Mouse (Mus musculus) heart, adult 2 months (tissue): ENCODE measurements around the gene Faf1. TPM values are rescaled to one million over a fixed set of nuclear protein-coding genes. Genes with fewer than 3 reads are reported as not detected.

ENCODE experiments used
- DNase-seq, 2 experiments: peaks; one replicate each; pipeline ENCODE4 v3.0.0; 2021
- H3K27ac ChIP-seq: fragments of 200-600 bp; 2 replicates; pipeline ENCODE4 v1.8.1; 2022
- H3K27me3 ChIP-seq: fragments of 200-500 bp; 2 replicates; pipeline ENCODE4 v1.6.1; 2012; ENCODE audit warnings: mild to moderate bottlenecking, low read length, inconsistent platforms, mixed read lengths; ENCODE audit not compliant: control insufficient read depth, insufficient read depth
- H3K36me3 ChIP-seq: fragments of 200-500 bp; 2 replicates; pipeline ENCODE4 v1.6.1; 2012; ENCODE audit warnings: low read length, inconsistent platforms; ENCODE audit not compliant: control insufficient read depth, insufficient read depth
- H3K4me1 ChIP-seq: fragments of 200-500 bp; 2 replicates; pipeline ENCODE4 v1.6.1; 2011; ENCODE audit warnings: low read length; ENCODE audit not compliant: control insufficient read depth, insufficient read depth
- H3K4me3 ChIP-seq: fragments of 200-600 bp; 2 replicates; pipeline ENCODE4 v1.8.1; 2022
- H3K79me2 ChIP-seq: fragments of 200-500 bp; replicated peaks from 2 replicates; pipeline ENCODE4 v1.6.1; 2012; ENCODE audit warnings: mild to moderate bottlenecking, inconsistent platforms, low read length, moderate library complexity, mixed read lengths; ENCODE audit not compliant: control insufficient read depth, insufficient read depth
- H3K9ac ChIP-seq: fragments of 200-500 bp; 2 replicates; pipeline ENCODE4 v1.6.1; 2012; ENCODE audit warnings: low read depth, mild to moderate bottlenecking, control low read depth, inconsistent platforms, low read length, mixed read lengths
- CTCF ChIP-seq: fragments of 200-600 bp; IDR thresholded peaks from 2 replicates; pipeline ENCODE4 v1.8.1; 2022; ENCODE audit warnings: antibody characterized with exemption, mild to moderate bottlenecking, moderate library complexity
- EP300 ChIP-seq: fragments of 200-500 bp; IDR thresholded peaks from 2 replicates; pipeline ENCODE4 v1.6.1; 2011; ENCODE audit warnings: low read depth, low read length, control low read depth; ENCODE audit not compliant: insufficient read depth
- POLR2A ChIP-seq: fragments of 200-500 bp; IDR thresholded peaks from 2 replicates; pipeline ENCODE4 v1.6.1; 2011; ENCODE audit warnings: mild to moderate bottlenecking, low read depth, low read length, control low read depth; ENCODE audit not compliant: insufficient read depth
- WGBS: fragments of 180-500 bp; shearing (Covaris S2); methylation state at CpG from one replicate; pipeline ENCODE4 v1.1.7; 2018; 5-methylcytosine and 5-hydroxymethylcytosine counted together
- intact Hi-C: fragments of 180-260 bp; cut with DNase I; formaldehyde crosslinking; loops from one replicate; pipeline ENCODE4 v1.15.1; 2025
- polyA plus RNA-seq: library from polyadenylated mRNA; depleted of rRNA; stranded (reverse); fragments of >200 nt; gene quantifications from 2 replicates; pipeline ENCODE4 v1.2.3, GENCODE M21; 2012
- total RNA-seq, 2 experiments: library from RNA; stranded (reverse); gene quantifications; 2 replicates each; pipeline ENCODE4 v1.2.3; 2021

Gene Faf1
- total and polyA plus RNA-seq, 3 experiments = 9.6 to 46.0 (median 37.1) TPM

- H3K79me2 ChIP-seq = no peaks in the 10 kb centered on the region
- peaks cover 39% of the 10 kb centered on the region for H3K27me3 ChIP-seq
- TF ChIP-seq CTCF (no peak), POLR2A (no peak), EP300 (no peak)
- no peaks in the 10 kb centered on the region for H3K36me3 ChIP-seq
- no peak overlapping the region for H3K4me3 ChIP-seq
- intact Hi-C loops = no loop called here
- H3K27ac ChIP-seq = no peak overlapping the region
- H3K4me1 ChIP-seq = no peaks in the 10 kb centered on the region
- no peak overlapping the region for H3K9ac ChIP-seq
- 4% methylated on average over 33 of the region's 33 CpGs for WGBS
- DNase-seq = no peak
Measured at GRCm38 (mm10) chr4:109974655-109975380, 298.4 kb downstream of the Faf1 start.

GRCm38 (mm10) chr4:109975381-109976240 lies 299.2 kb downstream of the Faf1 start:
- intact Hi-C loops = no loop called here
- H3K36me3 ChIP-seq = no peaks in the 10 kb centered on the region
- H3K4me1 ChIP-seq = no peaks in the 10 kb centered on the region
- WGBS = 12% methylated on average over 25 of the region's 25 CpGs
- no peak overlapping the region for H3K9ac ChIP-seq
- no peak overlapping the region for H3K27ac ChIP-seq
- peaks cover 46% of the 10 kb centered on the region for H3K27me3 ChIP-seq
- no peak for DNase-seq
- H3K79me2 ChIP-seq = no peaks in the 10 kb centered on the region
- TF ChIP-seq EP300 (no peak), POLR2A (no peak), CTCF (no peak)
- H3K4me3 ChIP-seq = no peak overlapping the region

- Histone ChIP-seq H3K27ac (no peak overlapping the region), H3K9ac (no peak overlapping the region), H3K36me3 (no peaks in the 10 kb centered on the region), H3K4me3 (no peak overlapping the region), H3K79me2 (no peaks in the 10 kb centered on the region), H3K27me3 (peaks cover 52% of the 10 kb centered on the region), H3K4me1 (no peaks in the 10 kb centered on the region)
- peak in 1 of 2 experiments; percentile 21 for DNase-seq
- 4% methylated on average over 34 of the region's 34 CpGs for WGBS
- intact Hi-C loops = no loop called here
- TF ChIP-seq EP300 (no peak), POLR2A (no peak), CTCF (no peak)
Measured at GRCm38 (mm10) chr4:109976273-109977147, 300.1 kb downstream of the Faf1 start.

GRCm38 (mm10) chr4:109977148-109978067 lies 301.0 kb downstream of the Faf1 start, which contains the start of gene Dmrta2:
Gene Dmrta2 (plus strand): TSS chr4:109978053.
- Histone ChIP-seq H3K79me2 (no peaks in the 10 kb centered on the region), H3K27me3 (peaks cover 61% of the 10 kb centered on the region), H3K9ac (no peak within 1 kb of the TSS), H3K4me3 (peak within 1 kb of the TSS; percentile 38), H3K4me1 (no peaks in the 10 kb centered on the region), H3K27ac (no peak within 1 kb of the TSS), H3K36me3 (no peaks in the 10 kb centered on the region)
- DNase-seq = peak in 1 of 2 experiments; percentile 31
- WGBS = 1% methylated on average over 64 of the region's 64 CpGs
- TF ChIP-seq CTCF = no peak
- no peak for TF ChIP-seq EP300
- no peak for TF ChIP-seq POLR2A
- intact Hi-C loops = no loop called here
